Mouse (Mus musculus) mesoderm, embryonic 11.5 days (tissue): ENCODE data around the gene Fkbp2.
"Not testable (repeated sequence)": the region's sequence is repeated elsewhere in the genome, so short reads cannot be mapped to it uniquely, and the experiment has no call there.

Experiments used
- DNase-seq: peaks from one replicate; pipeline ENCODE4 v3.0.0-alpha.2; 2012; ENCODE audit warnings: low read depth, low spot score

Fkbp2 gene

GRCm38 (mm10) chr19:6991166-6991565 is 10.9 kb upstream of the Fkbp2 start:
- DNase-seq, result not testable (repeated sequence)

- DNase-seq, result no peak
Measured at GRCm38 (mm10) chr19:6990712-6991111, 10.4 kb upstream of the Fkbp2 start.

DNA sequence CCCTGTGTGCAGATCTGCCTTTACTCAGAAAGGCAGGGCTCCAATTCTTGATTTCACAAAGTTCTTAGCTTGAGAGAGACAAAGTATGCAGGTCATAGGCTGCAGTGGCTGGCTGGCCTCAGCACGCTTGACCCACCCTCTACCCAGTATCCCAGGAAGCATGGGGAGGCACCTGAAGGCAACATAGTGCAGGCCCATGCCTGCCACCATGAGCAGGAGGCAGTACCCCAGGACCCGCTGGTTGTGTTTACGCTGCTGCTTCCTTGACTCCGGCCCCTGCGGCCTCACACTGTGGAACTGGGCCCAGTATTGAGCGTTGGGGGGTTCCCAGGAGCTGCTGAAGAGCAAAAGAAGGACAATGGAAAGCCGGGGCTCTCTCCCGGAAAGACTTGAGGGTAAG is 8.9 kb upstream of the Fkbp2 start:
- DNase-seq, result no peak

DNA sequence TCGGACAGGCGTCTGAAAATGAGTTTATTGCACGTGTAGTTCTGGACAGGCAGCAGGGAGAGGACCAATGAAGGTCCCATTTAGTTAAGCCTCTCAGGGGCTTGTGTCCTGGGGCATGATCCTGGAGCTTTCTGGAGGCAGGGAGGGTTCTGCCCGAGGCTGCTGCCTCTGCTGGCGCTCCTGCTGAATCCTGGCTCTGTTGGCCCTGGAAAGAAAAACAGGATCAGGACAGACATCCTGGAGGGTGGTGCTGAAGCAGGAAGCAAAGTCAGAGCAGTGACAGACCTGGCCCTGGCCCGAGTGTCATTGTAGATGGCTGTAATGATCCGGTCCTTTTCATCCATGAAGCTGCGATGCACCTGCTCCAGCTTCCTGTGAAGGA is 7.6 kb upstream of the Fkbp2 start:
- no peak for DNase-seq

- peak; percentile 47 for DNase-seq
Measured at GRCm38 (mm10) chr19:6987061-6987903, 7.0 kb upstream of the Fkbp2 start, which contains the start of gene Vegfb. Gene Vegfb (minus strand): TSS chr19:6987651.

DNA sequence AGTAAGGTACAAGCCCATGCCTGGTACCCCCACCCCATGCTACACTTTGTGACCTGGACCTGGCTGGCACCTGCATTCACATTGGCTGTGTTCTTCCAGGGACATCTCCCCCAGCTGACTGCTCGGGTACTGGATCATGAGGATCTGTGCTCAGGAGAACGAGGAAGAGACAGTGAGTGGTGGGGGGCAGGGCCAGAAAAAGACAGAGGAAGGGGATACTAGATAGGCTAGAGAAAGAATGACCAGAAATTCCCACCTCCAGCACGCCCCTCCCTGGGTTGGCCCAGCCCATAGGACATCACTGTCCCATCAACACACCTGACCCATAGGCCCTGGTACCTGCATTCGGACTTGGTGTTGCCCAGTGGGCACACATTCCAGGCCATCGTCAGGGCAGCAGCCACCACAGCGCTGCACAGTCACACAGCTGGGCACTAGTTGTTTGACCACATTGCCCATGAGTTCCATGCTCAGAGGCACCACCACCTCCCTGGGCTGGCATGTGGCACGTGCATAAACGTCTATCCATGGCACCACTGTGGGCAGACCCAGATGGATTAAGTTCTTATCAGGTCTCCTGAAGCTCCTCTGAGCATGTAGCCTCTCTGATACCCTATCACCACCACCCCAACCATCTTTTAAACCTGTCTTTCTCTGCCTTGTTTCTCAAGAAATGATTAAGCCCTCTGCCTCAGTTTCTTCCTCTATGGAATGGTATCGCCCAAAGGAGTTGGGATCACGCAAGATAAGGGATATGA is 5.8 kb upstream of the Fkbp2 start:
- DNase-seq, result no peak

DNA sequence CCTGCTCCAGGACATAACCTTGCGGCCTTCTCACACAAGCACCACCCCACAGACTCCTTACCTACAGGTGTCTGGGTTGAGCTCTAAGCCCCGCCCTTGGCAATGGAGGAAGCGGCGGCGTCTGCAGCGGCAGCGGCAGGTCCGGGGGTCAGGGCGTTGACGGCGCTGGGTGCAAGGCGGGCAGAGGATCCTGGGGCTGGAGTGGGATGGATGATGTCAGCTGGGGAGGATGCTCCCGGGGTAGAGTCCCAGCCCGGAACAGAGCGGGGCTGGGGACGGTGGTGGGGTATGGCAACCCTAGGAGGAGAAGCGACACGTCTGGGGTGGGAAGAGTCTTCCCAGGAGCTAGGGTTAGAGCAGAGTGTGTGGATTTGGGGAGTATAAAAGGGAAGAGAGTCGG is 5.0 kb upstream of the Fkbp2 start:
- no peak for DNase-seq

GRCm38 (mm10) chr19:6983621-6984020 is 3.3 kb upstream of the Fkbp2 start:
- DNase-seq, result no peak

DNA sequence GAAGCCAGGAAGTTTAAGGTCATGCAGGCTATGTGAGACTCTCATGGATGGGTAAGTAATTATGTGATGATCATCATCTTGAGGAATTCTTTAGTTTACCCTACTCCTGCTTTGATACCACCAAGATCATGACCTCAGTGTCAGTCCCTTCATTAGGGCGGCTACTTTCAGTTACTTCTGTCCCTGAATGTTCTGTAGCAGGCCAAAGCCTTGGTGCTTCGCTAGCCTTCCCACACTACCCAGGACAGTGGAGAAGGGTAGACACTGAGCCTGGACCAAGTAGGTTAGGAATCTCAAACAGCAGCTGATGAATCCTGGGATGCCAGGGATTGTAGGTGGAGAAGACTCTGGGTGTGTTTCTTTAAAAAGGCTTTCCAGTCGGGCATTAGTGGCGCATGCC is 1.2 kb upstream of the Fkbp2 start:
- no peak for DNase-seq

DNA sequence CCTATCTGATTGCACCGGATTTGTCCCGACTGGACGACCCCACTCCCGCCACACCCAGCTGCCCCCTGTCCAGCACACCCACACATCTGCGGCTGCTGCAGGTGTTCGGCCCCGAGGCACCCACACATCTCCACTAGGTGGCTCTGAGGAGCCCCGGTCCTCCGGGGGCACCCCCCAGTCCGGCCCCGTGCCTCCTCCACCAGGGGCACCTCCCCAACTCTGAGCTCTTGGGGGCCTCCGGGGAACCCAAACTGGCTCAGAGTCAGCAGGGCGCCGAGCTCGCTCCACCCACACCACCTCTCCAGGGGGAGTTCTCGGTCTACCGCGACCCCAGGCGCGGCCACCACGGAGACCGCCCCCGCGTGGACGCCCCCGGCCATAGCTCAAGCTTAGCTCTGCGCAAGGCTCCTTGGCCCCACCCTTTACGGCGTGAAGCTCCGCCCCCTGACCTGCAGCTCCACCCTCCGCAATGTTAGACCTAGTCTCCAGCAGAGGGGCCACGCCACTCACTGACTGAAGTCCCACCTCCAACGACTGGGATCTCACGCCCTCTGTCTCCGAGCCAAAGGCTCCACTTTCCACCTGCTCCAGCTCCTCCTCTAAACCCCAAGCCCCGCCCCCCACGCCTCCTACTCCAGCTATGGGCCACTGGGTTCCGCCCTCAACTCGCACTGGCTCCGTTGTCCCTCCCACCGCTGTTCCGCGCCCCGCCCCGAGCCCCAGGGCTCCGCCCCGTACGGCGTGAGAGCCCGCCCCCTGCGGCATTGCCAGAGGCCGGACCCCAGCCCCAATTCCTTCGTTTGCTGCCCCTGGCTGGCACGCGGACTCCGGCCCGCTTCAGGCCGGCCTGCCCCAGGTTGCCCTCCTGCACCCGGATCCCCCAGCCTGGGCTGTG is 568 bp downstream of the Fkbp2 start:
- peak; percentile 99 for DNase-seq

DNA sequence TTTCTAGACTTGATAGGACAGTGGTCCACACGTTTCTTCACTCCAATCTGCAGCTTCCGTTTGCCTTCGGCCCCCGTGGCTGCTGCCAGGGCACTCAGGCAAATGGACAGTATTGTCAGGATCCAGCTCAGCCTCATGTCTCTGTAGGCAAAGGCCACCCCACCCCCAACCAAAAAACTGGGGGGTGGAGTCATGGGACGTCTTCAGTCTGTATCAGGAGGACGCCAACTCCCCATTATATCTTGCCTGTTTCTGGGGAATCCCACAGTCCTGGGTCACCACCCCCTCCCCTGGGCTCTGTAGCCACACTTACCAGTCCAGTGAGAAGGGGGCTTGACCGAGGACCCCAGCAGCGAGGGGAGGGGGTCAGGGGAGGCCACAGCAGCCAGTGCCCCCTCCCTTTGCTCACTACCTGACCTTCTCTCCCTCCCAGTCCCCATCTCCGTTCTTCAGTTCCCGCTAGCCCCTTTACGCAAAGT is 1.3 kb downstream of the Fkbp2 start:
- DNase-seq, result peak; percentile 43

- no peak for DNase-seq
Measured at GRCm38 (mm10) chr19:6978639-6978974, 1.7 kb downstream of the Fkbp2 start.

GRCm38 (mm10) chr19:6977759-6978638 is 2.3 kb downstream of the Fkbp2 start:
- no peak for DNase-seq

- peak; percentile 83 for DNase-seq
Measured at GRCm38 (mm10) chr19:6975537-6976521, 4.5 kb downstream of the Fkbp2 start, which contains the start of gene Plcb3. Gene Plcb3 (minus strand): TSS chr19:6976470.

DNA sequence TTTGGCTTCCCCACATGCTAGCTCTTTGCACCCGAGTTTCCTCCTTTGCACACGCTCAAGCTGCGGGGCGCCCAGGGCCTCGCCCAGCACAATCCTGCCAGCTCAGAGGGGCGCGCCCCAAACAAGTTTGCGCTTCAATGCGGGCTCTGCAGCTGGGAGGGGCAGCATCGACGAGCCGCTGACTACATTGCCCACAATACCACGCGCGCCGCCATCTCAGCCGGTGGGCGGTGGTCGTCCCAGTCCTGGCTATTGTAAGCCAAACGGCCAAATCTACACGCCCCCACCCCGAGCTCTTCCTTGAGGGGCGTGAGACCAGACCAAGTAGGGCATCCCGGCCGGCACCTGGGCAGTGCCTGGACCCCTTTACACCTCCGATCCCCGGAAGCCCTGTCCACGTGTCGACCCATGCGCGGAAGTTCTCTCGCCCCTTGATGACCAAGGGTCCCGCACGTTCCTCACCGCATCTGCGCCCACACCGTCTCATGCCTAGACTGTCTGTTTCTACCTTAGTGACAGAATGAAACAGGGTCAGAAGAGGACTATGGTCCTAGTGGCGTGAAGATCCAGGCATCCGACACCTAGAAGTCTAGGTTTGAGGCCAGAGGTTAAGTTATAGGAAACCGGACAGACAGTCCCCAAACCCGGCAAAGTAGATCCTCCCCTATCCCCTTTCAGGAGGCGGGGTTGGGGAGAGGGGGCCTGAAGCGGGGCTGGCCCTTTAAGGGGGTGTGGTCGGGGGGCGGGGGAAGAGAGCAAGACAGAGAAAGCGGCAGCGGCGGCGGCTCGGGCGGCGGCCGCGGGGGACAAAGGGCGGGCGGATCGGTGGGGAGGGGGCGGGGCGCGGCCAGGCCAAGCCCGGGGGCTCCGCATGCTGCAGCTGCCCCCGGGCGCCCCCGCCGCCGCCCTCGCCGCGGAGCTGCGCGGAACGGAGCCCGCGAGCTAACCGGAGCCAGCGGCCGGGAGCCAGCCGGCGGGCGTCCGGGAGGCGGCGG is 5.8 kb downstream of the Fkbp2 start, which contains the start of gene Ppp1r14b:
Gene Ppp1r14b (plus strand): TSS at position 758 of the 995 bp plus-strand sequence.
- DNase-seq, result peak; percentile 89

GRCm38 (mm10) chr19:6973581-6974190 is 6.6 kb downstream of the Fkbp2 start:
- DNase-seq, result no peak

DNA sequence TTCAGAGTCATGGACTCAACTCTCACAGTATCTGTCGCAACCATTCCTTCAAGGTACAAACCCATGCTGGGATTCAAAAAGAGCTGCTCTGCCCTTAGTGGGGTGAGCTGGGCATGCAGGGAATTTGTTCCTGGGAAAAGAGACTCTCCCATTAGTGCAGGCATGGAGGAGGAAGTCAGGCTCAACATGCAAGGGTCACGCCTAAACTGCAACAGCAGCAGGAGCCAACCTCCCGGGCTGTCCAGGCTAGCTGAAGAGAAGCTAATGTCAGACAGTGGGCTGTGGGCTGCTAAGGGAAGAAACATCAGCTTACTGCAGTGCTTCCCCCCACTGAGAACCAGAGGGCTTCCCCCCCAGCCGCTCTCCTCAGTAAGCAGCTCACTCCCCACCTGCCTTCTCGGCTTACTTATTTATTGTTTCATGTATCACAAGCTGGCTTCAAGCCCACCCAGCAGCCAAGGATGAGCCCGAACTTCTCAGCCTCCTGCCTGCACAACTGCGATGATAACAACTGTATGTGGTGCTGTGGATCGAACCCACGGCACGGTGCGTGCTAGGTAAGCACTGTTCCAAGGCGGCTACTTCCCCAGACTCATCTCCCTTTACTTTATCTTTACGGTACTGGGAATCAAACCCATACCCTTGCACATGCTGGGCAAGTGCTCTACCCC is 7.9 kb downstream of the Fkbp2 start:
- no peak for DNase-seq
